Mouse (Mus musculus) midbrain, embryonic 14.5 days (tissue): ENCODE measurements around the gene Gm20388. TPM values are rescaled to one million over a fixed set of nuclear protein-coding genes. Genes with fewer than 3 reads are reported as not detected.
A peak's percentile ranks its signal among the peaks of the same experiment; 100 is the strongest.

Experiments
- ATAC-seq: fragments of 200-750 bp; cut with Nextera tagmentation; 2 replicates; pipeline ENCODE4 v1.8.0; 2017; ENCODE audit warnings: moderate number of reproducible peaks, moderate library complexity; ENCODE audit not compliant: low FRiP score, low TSS enrichment
- DNase-seq: peaks from one replicate; pipeline ENCODE4 v3.0.0-alpha.2; 2015
- H3K27ac ChIP-seq: fragments of 300-500 bp; sonication (generic); replicated peaks from 2 replicates; pipeline ENCODE4 v1.5.1; 2014; ENCODE audit warnings: mild to moderate bottlenecking, low read depth, low read length, moderate library complexity
- H3K27me3 ChIP-seq: fragments of 300-500 bp; sonication (generic); 2 replicates; pipeline ENCODE4 v1.6.1; 2014; ENCODE audit warnings: low read length, control low read depth, mixed read lengths; ENCODE audit not compliant: control insufficient read depth, insufficient read depth
- H3K36me3 ChIP-seq: fragments of 300-500 bp; sonication (generic); 2 replicates; pipeline ENCODE4 v1.6.1; 2014; ENCODE audit warnings: low read length, control low read depth; ENCODE audit not compliant: control insufficient read depth, insufficient read depth
- H3K4me1 ChIP-seq: fragments of 300-500 bp; sonication (generic); 2 replicates; pipeline ENCODE4 v1.6.1; 2014; ENCODE audit warnings: mild to moderate bottlenecking, antibody characterized with exemption, low read length, control low read depth; ENCODE audit not compliant: control insufficient read depth, insufficient read depth
- H3K4me2 ChIP-seq: fragments of 300-500 bp; sonication (generic); 2 replicates; pipeline ENCODE4 v1.6.1; 2014; ENCODE audit warnings: mild to moderate bottlenecking, low read length, moderate library complexity
- H3K4me3 ChIP-seq: fragments of 300-500 bp; sonication (generic); replicated peaks from 2 replicates; pipeline ENCODE4 v1.5.1; 2014; ENCODE audit warnings: low read depth, low read length
- H3K9ac ChIP-seq: fragments of 300-500 bp; sonication (generic); replicated peaks from 2 replicates; pipeline ENCODE4 v1.6.1; 2014; ENCODE audit warnings: mild to moderate bottlenecking, low read length, moderate library complexity
- H3K9me3 ChIP-seq: fragments of 300-500 bp; sonication (generic); 2 replicates; pipeline ENCODE4 v1.6.1; 2016; ENCODE audit warnings: low read length, control low read depth, mixed read lengths; ENCODE audit not compliant: control insufficient read depth
- WGBS: fragments of 180-500 bp; shearing (Covaris S2); extraction: QIAGEN DNeasy Blood & Tissue Kit; methylation state at CpG from one replicate; pipeline ENCODE4 v1.1.7; 2014; 5-methylcytosine and 5-hydroxymethylcytosine counted together
- polyA plus RNA-seq: library from polyadenylated mRNA; unstranded; fragments of >200 nt; fragmentation: Nextera tagmentation; extraction: Ambion mirVana; gene quantifications from 2 replicates; pipeline ENCODE4 v1.2.1, GENCODE M21; 2014

Gm20388 gene
- polyA plus RNA-seq, 1 experiment from 2014 or later = 4.1 TPM

- Histone ChIP-seq H3K4me2 (no peak overlapping the region), H3K4me3 (no peak overlapping the region), H3K27ac (no peak overlapping the region), H3K27me3 (no peaks in the 10 kb centered on the region), H3K9ac (no peak overlapping the region), H3K4me1 (no peaks in the 10 kb centered on the region), H3K36me3 (no peaks in the 10 kb centered on the region), H3K9me3 (peaks cover 4% of the 10 kb centered on the region)
- 76% methylated on average over 12 of the region's 12 CpGs for WGBS
- DNase-seq (no peak), ATAC-seq (no peak)
Measured at GRCm38 (mm10) chr8:121001951-121002350, 1091.3 kb downstream of the Gm20388 start.

GRCm38 (mm10) chr8:121002871-121003539, 1092.4 kb downstream of the Gm20388 start:
- no peak overlapping the region for H3K4me3 ChIP-seq
- WGBS = 69% methylated on average over 17 of the region's 17 CpGs
- no peak overlapping the region for H3K4me2 ChIP-seq
- H3K27ac ChIP-seq = no peak overlapping the region
- H3K4me1 ChIP-seq = no peaks in the 10 kb centered on the region
- no peaks in the 10 kb centered on the region for H3K36me3 ChIP-seq
- ATAC-seq (no peak), DNase-seq (no peak)
- no peak overlapping the region for H3K9ac ChIP-seq
- peaks cover 4% of the 10 kb centered on the region for H3K9me3 ChIP-seq
- no peaks in the 10 kb centered on the region for H3K27me3 ChIP-seq

- no peak overlapping the region for H3K4me2 ChIP-seq
- H3K9me3 ChIP-seq = peaks cover 4% of the 10 kb centered on the region
- H3K27me3 ChIP-seq = no peaks in the 10 kb centered on the region
- H3K9ac ChIP-seq = no peak overlapping the region
- DNase-seq = no peak
- 62% methylated on average over 2 of the region's 2 CpGs for WGBS
- H3K36me3 ChIP-seq = no peaks in the 10 kb centered on the region
- ATAC-seq = no peak
- H3K4me3 ChIP-seq = no peak overlapping the region
- no peak overlapping the region for H3K27ac ChIP-seq
- no peaks in the 10 kb centered on the region for H3K4me1 ChIP-seq
Measured at GRCm38 (mm10) chr8:121003639-121004038, 1093.0 kb downstream of the Gm20388 start.

- peak; percentile 59 for DNase-seq
- Histone ChIP-seq H3K27ac (no peak overlapping the region), H3K9me3 (no peaks in the 10 kb centered on the region), H3K27me3 (no peaks in the 10 kb centered on the region), H3K4me2 (no peak overlapping the region), H3K4me1 (peaks cover 5% of the 10 kb centered on the region; the same call in 1 of the 2 replicates), H3K4me3 (no peak overlapping the region), H3K36me3 (no peaks in the 10 kb centered on the region), H3K9ac (no peak overlapping the region)
- WGBS = 39% methylated on average over 6 of the region's 6 CpGs
- ATAC-seq = no peak; the same call in 1 of the 2 replicates
Measured at GRCm38 (mm10) chr8:121013318-121013717, 1102.7 kb downstream of the Gm20388 start.

GRCm38 (mm10) chr8:121016621-121017020, 1106.0 kb downstream of the Gm20388 start:
- Histone ChIP-seq H3K9me3 (no peaks in the 10 kb centered on the region), H3K36me3 (no peaks in the 10 kb centered on the region), H3K9ac (no peak overlapping the region), H3K4me3 (no peak overlapping the region), H3K27ac (no peak overlapping the region), H3K4me2 (no peak overlapping the region), H3K27me3 (no peaks in the 10 kb centered on the region), H3K4me1 (peaks cover 5% of the 10 kb centered on the region; the same call in 1 of the 2 replicates)
- WGBS = 81% methylated on average over 17 of the region's 17 CpGs
- DNase-seq = no peak
- no peak for ATAC-seq

GRCm38 (mm10) chr8:121018236-121018635, 1107.6 kb downstream of the Gm20388 start:
- Histone ChIP-seq H3K27me3 (no peaks in the 10 kb centered on the region), H3K9ac (no peak overlapping the region), H3K27ac (no peak overlapping the region), H3K4me3 (no peak overlapping the region), H3K9me3 (no peaks in the 10 kb centered on the region), H3K36me3 (no peaks in the 10 kb centered on the region), H3K4me1 (0 out of 2 replicates have a peak, but pooled peaks cover under 1% of the 10 kb centered on the region), H3K4me2 (no peak overlapping the region)
- no peak for DNase-seq
- 83% methylated on average over 10 of the region's 10 CpGs for WGBS
- no peak for ATAC-seq

GRCm38 (mm10) chr8:121021488-121021887, 1110.8 kb downstream of the Gm20388 start:
- H3K27me3 ChIP-seq = no peaks in the 10 kb centered on the region
- H3K9ac ChIP-seq = no peak overlapping the region
- H3K4me3 ChIP-seq = no peak overlapping the region
- WGBS = 51% methylated on average over 12 of the region's 12 CpGs
- H3K9me3 ChIP-seq = no peaks in the 10 kb centered on the region
- no peaks in the 10 kb centered on the region for H3K4me1 ChIP-seq
- no peak for ATAC-seq
- H3K36me3 ChIP-seq = no peaks in the 10 kb centered on the region
- H3K27ac ChIP-seq = no peak overlapping the region
- no peak overlapping the region for H3K4me2 ChIP-seq
- no peak for DNase-seq

GRCm38 (mm10) chr8:121023003-121023402, 1112.4 kb downstream of the Gm20388 start:
- Histone ChIP-seq H3K27ac (no peak overlapping the region), H3K4me1 (no peaks in the 10 kb centered on the region), H3K27me3 (no peaks in the 10 kb centered on the region), H3K9ac (no peak overlapping the region), H3K36me3 (no peaks in the 10 kb centered on the region), H3K9me3 (no peaks in the 10 kb centered on the region), H3K4me2 (no peak overlapping the region), H3K4me3 (no peak overlapping the region)
- no peak for DNase-seq
- WGBS = 88% methylated on average over 4 of the region's 4 CpGs
- no peak for ATAC-seq

- ATAC-seq (no peak), DNase-seq (no peak)
- Histone ChIP-seq H3K4me1 (no peaks in the 10 kb centered on the region), H3K4me3 (no peak overlapping the region), H3K4me2 (no peak overlapping the region), H3K27ac (no peak overlapping the region), H3K27me3 (no peaks in the 10 kb centered on the region), H3K36me3 (no peaks in the 10 kb centered on the region), H3K9me3 (no peaks in the 10 kb centered on the region), H3K9ac (no peak overlapping the region)
- 73% methylated on average over 18 of the region's 18 CpGs for WGBS
Measured at GRCm38 (mm10) chr8:121023736-121024135, 1113.1 kb downstream of the Gm20388 start.
